Mouse (Mus musculus) ES-E14 (cell line): ENCODE data around the gene Dlgap1.

Experiments
- ZC3H11A ChIP-seq: IDR thresholded peaks from 2 replicates; pipeline ENCODE4 v1.6.1; 2012; ENCODE audit warnings: low read depth, mild to moderate bottlenecking, inconsistent platforms, low read length, borderline replicate concordance
- ZNF384 ChIP-seq: IDR thresholded peaks from 2 replicates; pipeline ENCODE4 v1.6.1; 2012; ENCODE audit warnings: low read depth, low read length, inconsistent platforms

- TF ChIP-seq ZNF384 (no peak), ZC3H11A (no peak)
Measured at GRCm38 (mm10) chr17:70762001-70762400, 793.1 kb downstream of the Dlgap1 start.
